Mouse (Mus musculus) gastrocnemius, postnatal 10 days (tissue): ENCODE data around the gene Cfap161. TPM values are rescaled to one million over a fixed set of nuclear protein-coding genes. Genes with fewer than 3 reads are reported as not detected.

Experiments used
- DNase-seq: peaks from one replicate; pipeline ENCODE4 v3.0.0; 2021; ENCODE audit warnings: mixed read lengths
- long read RNA-seq, 2 experiments: library from polyadenylated mRNA; stranded (forward); transcript quantifications; one replicate each; pipeline ENCODE4 v2.0.0; 2021
- total RNA-seq, 2 experiments: library from RNA; stranded (reverse); gene quantifications; 2 replicates each; pipeline ENCODE4 v1.2.3; 2021

Gene Cfap161
- not detected for total RNA-seq
- long read RNA-seq, experiment 1, result 0 reads
- long read RNA-seq, experiment 2, result 0 reads

GRCm38 (mm10) chr7:83794705-83795104, at the start of gene Cfap161:
TSS of gene Cfap161 (minus strand) at chr7:83794880.
- DNase-seq, result peak; percentile 31

- DNase-seq, result no peak
Observed at GRCm38 (mm10) chr7:83842486-83843259, 48.0 kb upstream of the Cfap161 start.

GRCm38 (mm10) chr7:83840076-83840475, 45.4 kb upstream of the Cfap161 start:
- DNase-seq, result no peak

- no peak for DNase-seq
Observed at GRCm38 (mm10) chr7:83838525-83839224, 44.0 kb upstream of the Cfap161 start.

GRCm38 (mm10) chr7:83829355-83829754, 34.7 kb upstream of the Cfap161 start:
- no peak for DNase-seq

GRCm38 (mm10) chr7:83827402-83828076, 32.9 kb upstream of the Cfap161 start:
- DNase-seq, result no peak

- DNase-seq, result no peak
Observed at GRCm38 (mm10) chr7:83826808-83827207, 32.1 kb upstream of the Cfap161 start.

GRCm38 (mm10) chr7:83821951-83822350, 27.3 kb upstream of the Cfap161 start:
- DNase-seq, result no peak

GRCm38 (mm10) chr7:83816886-83817285, 22.2 kb upstream of the Cfap161 start:
- no peak for DNase-seq

- no peak for DNase-seq
Observed at GRCm38 (mm10) chr7:83815646-83816045, 21.0 kb upstream of the Cfap161 start.

GRCm38 (mm10) chr7:83813993-83814392, 19.3 kb upstream of the Cfap161 start:
- DNase-seq, result peak; percentile 28

- DNase-seq, result no peak
Observed at GRCm38 (mm10) chr7:83813465-83813864, 18.8 kb upstream of the Cfap161 start.

- no peak for DNase-seq
Observed at GRCm38 (mm10) chr7:83813016-83813415, 18.3 kb upstream of the Cfap161 start.

- no peak for DNase-seq
Observed at GRCm38 (mm10) chr7:83812581-83812980, 17.9 kb upstream of the Cfap161 start.

- DNase-seq, result no peak
Observed at GRCm38 (mm10) chr7:83811916-83812315, 17.2 kb upstream of the Cfap161 start.

GRCm38 (mm10) chr7:83811461-83811860, 16.8 kb upstream of the Cfap161 start:
- no peak for DNase-seq

- DNase-seq, result peak; percentile 13
Observed at GRCm38 (mm10) chr7:83810141-83811100, 15.7 kb upstream of the Cfap161 start.

- DNase-seq, result no peak
Observed at GRCm38 (mm10) chr7:83809715-83810114, 15.0 kb upstream of the Cfap161 start.

- no peak for DNase-seq
Observed at GRCm38 (mm10) chr7:83809060-83809459, 14.4 kb upstream of the Cfap161 start.

- DNase-seq, result no peak
Observed at GRCm38 (mm10) chr7:83806934-83807333, 12.3 kb upstream of the Cfap161 start.

- DNase-seq, result no peak
Observed at GRCm38 (mm10) chr7:83803777-83804176, 9.1 kb upstream of the Cfap161 start.

GRCm38 (mm10) chr7:83802509-83802908, 7.8 kb upstream of the Cfap161 start:
- no peak for DNase-seq
